Mouse (Mus musculus) embryonic facial prominence, embryonic 12.5 days (tissue): ENCODE measurements around the gene Rock2. TPM values are rescaled to one million over a fixed set of nuclear protein-coding genes. Genes with fewer than 3 reads are reported as not detected.

Source experiments
- ATAC-seq: fragments of 200-750 bp; cut with Nextera tagmentation; 2 replicates; pipeline ENCODE4 v1.8.0; 2017; ENCODE audit not compliant: insufficient number of reproducible peaks, insufficient read depth, low FRiP score, low TSS enrichment
- H3K27ac ChIP-seq: fragments of 300-500 bp; sonication (generic); 2 replicates; pipeline ENCODE4 v1.5.1; 2016; ENCODE audit warnings: mild to moderate bottlenecking
- H3K27me3 ChIP-seq: fragments of 300-500 bp; sonication (generic); 2 replicates; pipeline ENCODE4 v1.6.1; 2016; ENCODE audit warnings: mild to moderate bottlenecking, moderate library complexity
- H3K36me3 ChIP-seq: fragments of 300-500 bp; sonication (generic); 2 replicates; pipeline ENCODE4 v1.6.1; 2016; ENCODE audit warnings: mild to moderate bottlenecking
- H3K4me1 ChIP-seq: fragments of 300-500 bp; sonication (generic); 2 replicates; pipeline ENCODE4 v1.6.1; 2016
- H3K4me2 ChIP-seq: fragments of 300-500 bp; sonication (generic); replicated peaks from 2 replicates; pipeline ENCODE4 v1.6.1; 2016; ENCODE audit warnings: mild to moderate bottlenecking, moderate library complexity
- H3K4me3 ChIP-seq: fragments of 300-500 bp; sonication (generic); 2 replicates; pipeline ENCODE4 v1.5.1; 2016; ENCODE audit warnings: mild to moderate bottlenecking
- H3K9ac ChIP-seq: fragments of 300-500 bp; sonication (generic); 2 replicates; pipeline ENCODE4 v1.6.1; 2016; ENCODE audit warnings: mild to moderate bottlenecking, moderate library complexity
- H3K9me3 ChIP-seq: fragments of 300-500 bp; sonication (generic); 2 replicates; pipeline ENCODE4 v1.6.1; 2016; ENCODE audit warnings: mild to moderate bottlenecking, moderate library complexity
- WGBS: fragments of 180-500 bp; shearing (Covaris S2); methylation state at CpG from one replicate; pipeline ENCODE4 v1.1.7; 2016; 5-methylcytosine and 5-hydroxymethylcytosine counted together
- polyA plus RNA-seq: library from polyadenylated mRNA; unstranded; fragments of >200 nt; fragmentation: Nextera tagmentation; extraction: Ambion mirVana; gene quantifications from 2 replicates; pipeline ENCODE4 v1.2.1, GENCODE M21; 2016

Rock2 gene
- polyA plus RNA-seq, 1 experiment from 2014 or later, result 18.9 TPM

GRCm38 (mm10) chr12:16873549-16873948, 21.1 kb upstream of the Rock2 start:
- Histone ChIP-seq H3K27me3 (no peaks in the 10 kb centered on the region), H3K4me2 (no peak overlapping the region), H3K4me1 (peaks cover 21% of the 10 kb centered on the region), H3K9me3 (no peaks in the 10 kb centered on the region), H3K9ac (no peak overlapping the region), H3K27ac (no peak overlapping the region), H3K4me3 (no peak overlapping the region), H3K36me3 (no peaks in the 10 kb centered on the region)
- ATAC-seq, result no peak
- 84% methylated on average over 7 of the region's 7 CpGs for WGBS

GRCm38 (mm10) chr12:16874086-16874485, 20.6 kb upstream of the Rock2 start:
- Histone ChIP-seq H3K27me3 (no peaks in the 10 kb centered on the region), H3K27ac (no peak overlapping the region), H3K4me3 (no peak overlapping the region), H3K9me3 (no peaks in the 10 kb centered on the region), H3K4me1 (peaks cover 17% of the 10 kb centered on the region), H3K36me3 (no peaks in the 10 kb centered on the region), H3K4me2 (no peak overlapping the region), H3K9ac (no peak overlapping the region)
- WGBS, result 37% methylated on average over 2 of the region's 2 CpGs
- ATAC-seq, result no peak

DNA sequence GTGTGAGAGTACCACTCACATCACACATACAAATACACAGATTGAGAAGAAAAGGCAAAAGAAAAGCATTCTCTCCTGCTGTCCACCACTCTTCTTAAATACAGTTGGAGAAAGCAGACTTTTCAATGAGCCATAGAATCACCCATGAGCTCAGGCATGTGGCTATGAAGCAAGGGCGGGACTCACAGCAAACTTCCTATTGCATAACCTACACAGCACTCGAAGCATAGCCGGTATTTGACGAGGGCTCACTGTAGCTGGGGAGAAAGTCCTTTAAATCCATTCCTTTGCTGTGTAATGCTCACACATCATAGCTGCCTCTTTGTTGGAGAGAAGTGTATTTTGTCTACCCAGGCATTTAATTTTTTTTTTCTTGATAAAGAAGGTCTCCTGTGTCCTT, 19.4 kb upstream of the Rock2 start:
- no peak overlapping the region for H3K27ac ChIP-seq
- 72% methylated on average over 4 of the region's 4 CpGs for WGBS
- no peaks in the 10 kb centered on the region for H3K36me3 ChIP-seq
- no peak for ATAC-seq
- H3K4me1 ChIP-seq, result peaks cover 6% of the 10 kb centered on the region
- H3K4me2 ChIP-seq, result no peak overlapping the region
- no peak overlapping the region for H3K9ac ChIP-seq
- H3K4me3 ChIP-seq, result no peak overlapping the region
- H3K27me3 ChIP-seq, result no peaks in the 10 kb centered on the region
- H3K9me3 ChIP-seq, result no peaks in the 10 kb centered on the region

GRCm38 (mm10) chr12:16875678-16876077, 19.0 kb upstream of the Rock2 start:
- H3K9ac ChIP-seq, result no peak overlapping the region
- no peak for ATAC-seq
- WGBS, result 76% methylated on average over 7 of the region's 7 CpGs
- H3K9me3 ChIP-seq, result no peaks in the 10 kb centered on the region
- H3K4me2 ChIP-seq, result no peak overlapping the region
- no peak overlapping the region for H3K4me3 ChIP-seq
- no peaks in the 10 kb centered on the region for H3K36me3 ChIP-seq
- no peaks in the 10 kb centered on the region for H3K27me3 ChIP-seq
- no peak overlapping the region for H3K27ac ChIP-seq
- H3K4me1 ChIP-seq, result peaks cover 2% of the 10 kb centered on the region; the same call in 1 of the 2 replicates

GRCm38 (mm10) chr12:16876667-16877066, 18.0 kb upstream of the Rock2 start:
- no peak overlapping the region for H3K4me2 ChIP-seq
- no peaks in the 10 kb centered on the region for H3K9me3 ChIP-seq
- H3K27ac ChIP-seq, result no peak overlapping the region
- H3K9ac ChIP-seq, result no peak overlapping the region
- H3K4me3 ChIP-seq, result no peak overlapping the region
- no peak for ATAC-seq
- no peaks in the 10 kb centered on the region for H3K4me1 ChIP-seq
- no peaks in the 10 kb centered on the region for H3K36me3 ChIP-seq
- H3K27me3 ChIP-seq, result no peaks in the 10 kb centered on the region
- 50% methylated on average over 3 of the region's 3 CpGs for WGBS

DNA sequence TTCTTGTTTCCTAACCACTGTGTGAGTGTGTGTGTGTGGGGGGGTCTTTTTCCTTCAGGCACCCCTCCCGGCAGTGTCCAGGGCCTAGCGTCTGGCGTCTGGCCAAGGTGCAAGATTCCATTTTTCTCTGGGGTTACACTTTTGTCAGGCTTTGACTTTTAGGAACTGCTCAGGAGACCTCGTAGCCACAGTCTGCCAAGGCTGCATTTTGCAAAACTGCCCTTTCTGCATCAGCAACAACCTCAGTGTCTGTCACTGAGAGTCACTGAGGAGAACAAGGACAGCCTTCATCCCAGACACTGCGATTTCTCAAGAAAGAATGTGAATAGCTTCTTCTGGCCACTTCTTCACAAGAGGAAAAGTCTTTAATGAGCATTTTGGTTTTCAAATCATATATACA, 17.6 kb upstream of the Rock2 start:
- no peaks in the 10 kb centered on the region for H3K36me3 ChIP-seq
- H3K4me2 ChIP-seq, result no peak overlapping the region
- H3K27me3 ChIP-seq, result no peaks in the 10 kb centered on the region
- 58% methylated on average over 5 of the region's 5 CpGs for WGBS
- no peaks in the 10 kb centered on the region for H3K9me3 ChIP-seq
- H3K27ac ChIP-seq, result no peak overlapping the region
- no peak overlapping the region for H3K9ac ChIP-seq
- H3K4me3 ChIP-seq, result no peak overlapping the region
- H3K4me1 ChIP-seq, result no peaks in the 10 kb centered on the region
- no peak for ATAC-seq

DNA sequence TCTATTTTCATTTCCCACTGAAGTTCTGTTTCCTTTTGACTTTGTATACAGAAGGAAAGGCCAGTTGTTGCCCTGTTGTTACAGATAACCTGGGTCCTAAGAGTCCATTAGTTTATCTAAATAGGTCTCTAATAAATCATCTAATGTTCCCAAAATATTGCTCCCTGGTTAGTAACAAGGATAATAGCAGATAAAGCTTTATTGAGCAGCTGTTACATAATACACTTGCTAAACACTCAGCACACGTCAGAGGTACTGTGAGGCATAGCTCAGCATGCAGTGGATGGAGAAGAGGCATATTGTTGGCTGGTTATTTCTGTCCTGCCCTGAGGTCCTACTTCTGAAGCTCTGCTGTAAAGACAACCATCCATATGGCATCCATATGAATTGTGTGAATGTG, 17.0 kb upstream of the Rock2 start:
- no peaks in the 10 kb centered on the region for H3K27me3 ChIP-seq
- no peak overlapping the region for H3K4me2 ChIP-seq
- ATAC-seq, result no peak
- H3K4me3 ChIP-seq, result no peak overlapping the region
- no peaks in the 10 kb centered on the region for H3K36me3 ChIP-seq
- no peak overlapping the region for H3K27ac ChIP-seq
- 29% methylated on average over 1 of the region's 1 CpGs for WGBS
- H3K4me1 ChIP-seq, result no peaks in the 10 kb centered on the region
- no peaks in the 10 kb centered on the region for H3K9me3 ChIP-seq
- H3K9ac ChIP-seq, result no peak overlapping the region

GRCm38 (mm10) chr12:16879369-16879768, 15.3 kb upstream of the Rock2 start:
- ATAC-seq, result no peak
- H3K36me3 ChIP-seq, result no peaks in the 10 kb centered on the region

DNA sequence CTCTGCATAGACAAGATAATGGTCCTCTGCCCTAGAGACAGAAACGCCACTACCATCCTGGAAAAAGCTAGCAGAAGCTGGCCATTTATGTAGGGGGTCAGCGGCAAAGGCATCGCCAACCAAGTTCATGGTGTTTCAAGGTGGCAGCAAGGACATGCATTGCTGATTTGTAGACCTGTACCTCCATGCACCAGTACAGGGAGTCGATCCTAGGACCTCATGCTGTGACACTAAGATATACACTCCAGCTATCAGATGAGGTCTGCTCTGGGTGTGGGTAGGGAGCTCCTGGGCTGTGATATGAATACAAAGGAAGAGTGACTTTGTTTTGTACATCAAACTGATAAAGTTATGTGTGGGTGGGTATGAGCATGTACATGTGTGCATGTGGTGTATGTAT, 14.6 kb upstream of the Rock2 start:
- Histone ChIP-seq H3K27me3 (no peaks in the 10 kb centered on the region), H3K4me1 (no peaks in the 10 kb centered on the region), H3K36me3 (no peaks in the 10 kb centered on the region), H3K9ac (no peak overlapping the region), H3K27ac (no peak overlapping the region), H3K4me2 (no peak overlapping the region), H3K9me3 (no peaks in the 10 kb centered on the region), H3K4me3 (no peak overlapping the region)
- no peak for ATAC-seq
- 89% methylated on average over 4 of the region's 4 CpGs for WGBS

More at GRCm38 (mm10) chr12:16879369-16879768, 15.3 kb upstream of the Rock2 start:
- WGBS, result 82% methylated on average over 1 of the region's 1 CpGs
- Histone ChIP-seq H3K4me2 (no peak overlapping the region), H3K9me3 (no peaks in the 10 kb centered on the region), H3K27ac (no peak overlapping the region), H3K27me3 (no peaks in the 10 kb centered on the region), H3K4me3 (no peak overlapping the region), H3K4me1 (no peaks in the 10 kb centered on the region), H3K9ac (no peak overlapping the region)

DNA sequence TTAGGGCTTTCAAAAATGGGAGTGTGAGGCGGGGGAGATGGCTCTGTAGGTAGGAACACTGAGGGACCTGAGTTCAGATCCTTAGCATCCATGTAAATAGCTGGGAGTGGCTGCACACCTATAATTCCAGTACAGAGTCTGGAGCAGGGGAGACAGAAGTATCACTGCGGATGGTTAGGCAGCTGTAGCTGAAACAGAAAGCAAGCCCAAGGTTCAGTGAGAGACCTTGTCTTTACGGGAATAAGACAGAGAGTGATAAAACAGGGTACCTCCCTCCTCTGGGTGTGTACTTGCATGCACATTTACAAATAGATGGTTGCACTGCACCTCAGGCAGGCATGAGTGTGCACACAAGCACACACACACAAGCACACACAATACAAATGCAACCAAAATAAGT, 12.3 kb upstream of the Rock2 start:
- no peak for ATAC-seq
- Histone ChIP-seq H3K4me1 (no peaks in the 10 kb centered on the region), H3K4me2 (no peak overlapping the region), H3K27ac (no peak overlapping the region), H3K27me3 (no peaks in the 10 kb centered on the region), H3K4me3 (no peak overlapping the region), H3K9ac (no peak overlapping the region), H3K9me3 (no peaks in the 10 kb centered on the region), H3K36me3 (no peaks in the 10 kb centered on the region)
- 82% methylated on average over 3 of the region's 3 CpGs for WGBS

DNA sequence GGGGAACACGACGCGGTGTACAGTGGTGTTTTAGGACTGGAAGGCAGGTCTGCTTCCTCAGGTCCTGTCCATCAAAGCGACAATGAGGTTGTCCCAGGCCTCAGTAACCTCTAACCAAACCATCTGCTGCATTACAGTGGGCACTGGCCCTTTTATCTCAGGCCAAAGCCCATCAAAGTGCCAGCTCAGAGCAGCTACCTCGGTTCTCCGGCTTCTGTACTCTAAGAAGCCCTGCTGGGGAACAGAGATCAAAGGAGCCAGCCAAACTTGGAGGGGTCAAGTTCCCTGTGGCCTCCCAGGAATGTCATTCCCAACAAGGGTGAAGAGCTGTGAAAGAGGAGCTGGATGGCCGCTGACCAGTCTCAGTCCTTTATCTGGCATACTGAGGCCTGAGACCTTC, 11.6 kb upstream of the Rock2 start:
- Histone ChIP-seq H3K4me3 (no peak overlapping the region), H3K27ac (no peak overlapping the region), H3K27me3 (no peaks in the 10 kb centered on the region), H3K4me2 (no peak overlapping the region), H3K4me1 (no peaks in the 10 kb centered on the region), H3K36me3 (no peaks in the 10 kb centered on the region), H3K9me3 (no peaks in the 10 kb centered on the region), H3K9ac (no peak overlapping the region)
- WGBS, result 63% methylated on average over 7 of the region's 7 CpGs
- no peak for ATAC-seq

DNA sequence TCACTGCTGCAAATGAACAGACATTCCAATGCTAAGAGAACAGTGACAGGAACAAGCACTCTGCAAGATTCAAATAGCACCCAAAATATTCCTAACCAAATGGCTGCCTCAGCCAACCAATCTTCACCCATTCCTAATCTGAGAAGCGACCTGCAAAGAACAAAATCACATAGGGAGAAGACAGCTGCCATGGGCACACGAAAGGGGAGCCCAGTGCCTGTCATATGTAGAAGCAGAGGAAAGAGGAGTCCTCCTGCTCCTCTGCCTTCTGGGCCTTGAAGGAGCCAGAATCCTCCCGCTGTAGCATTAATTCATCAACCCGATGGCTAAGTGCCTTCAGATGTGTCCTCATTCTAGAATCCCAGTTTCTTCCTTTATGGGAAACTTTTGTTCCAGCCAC, 10.2 kb upstream of the Rock2 start:
- Histone ChIP-seq H3K9ac (no peak overlapping the region), H3K36me3 (no peaks in the 10 kb centered on the region), H3K9me3 (no peaks in the 10 kb centered on the region), H3K4me1 (no peaks in the 10 kb centered on the region), H3K4me2 (no peak overlapping the region), H3K4me3 (no peak overlapping the region), H3K27me3 (no peaks in the 10 kb centered on the region), H3K27ac (no peak overlapping the region)
- ATAC-seq, result no peak
- 90% methylated on average over 4 of the region's 4 CpGs for WGBS

GRCm38 (mm10) chr12:16886354-16886753, 8.3 kb upstream of the Rock2 start:
- no peaks in the 10 kb centered on the region for H3K36me3 ChIP-seq
- H3K9ac ChIP-seq, result no peak overlapping the region
- H3K4me2 ChIP-seq, result no peak overlapping the region
- H3K27ac ChIP-seq, result no peak overlapping the region
- H3K27me3 ChIP-seq, result no peaks in the 10 kb centered on the region
- no peaks in the 10 kb centered on the region for H3K9me3 ChIP-seq
- no peak for ATAC-seq
- no peaks in the 10 kb centered on the region for H3K4me1 ChIP-seq
- 87% methylated on average over 6 of the region's 6 CpGs for WGBS
- H3K4me3 ChIP-seq, result no peak overlapping the region
